Mouse (Mus musculus) hindbrain, embryonic 16.5 days (tissue): ENCODE data around the gene Ywhaq. TPM values are rescaled to one million over a fixed set of nuclear protein-coding genes. Genes with fewer than 3 reads are reported as not detected.

Source experiments
- ATAC-seq: fragments of 200-750 bp; cut with Nextera tagmentation; 2 replicates; pipeline ENCODE4 v1.8.0; 2017; ENCODE audit warnings: moderate TSS enrichment, moderate library complexity
- H3K27ac ChIP-seq: fragments of 300-500 bp; sonication (generic); 2 replicates; pipeline ENCODE4 v1.5.1; 2014; ENCODE audit warnings: low read depth, mild to moderate bottlenecking, control low read depth, low read length, moderate library complexity
- H3K27me3 ChIP-seq: fragments of 300-500 bp; sonication (generic); replicated peaks from 2 replicates; pipeline ENCODE4 v1.6.1; 2014; ENCODE audit warnings: low read length; ENCODE audit not compliant: control insufficient read depth, insufficient read depth
- H3K36me3 ChIP-seq: fragments of 300-500 bp; sonication (generic); 2 replicates; pipeline ENCODE4 v1.6.1; 2014; ENCODE audit warnings: mild to moderate bottlenecking, low read length, moderate library complexity, mixed read lengths; ENCODE audit not compliant: control insufficient read depth, insufficient read depth
- H3K4me1 ChIP-seq: fragments of 300-500 bp; sonication (generic); 2 replicates; pipeline ENCODE4 v1.6.1; 2014; ENCODE audit warnings: low read depth, low read length; ENCODE audit not compliant: control insufficient read depth, insufficient read depth
- H3K4me2 ChIP-seq: fragments of 300-500 bp; sonication (generic); 2 replicates; pipeline ENCODE4 v1.6.1; 2014; ENCODE audit warnings: mild to moderate bottlenecking, low read length, control low read depth, moderate library complexity
- H3K4me3 ChIP-seq: fragments of 300-500 bp; sonication (generic); 2 replicates; pipeline ENCODE4 v1.5.1; 2014; ENCODE audit warnings: mild to moderate bottlenecking, low read length, control low read depth, moderate library complexity
- H3K9ac ChIP-seq: fragments of 300-500 bp; sonication (generic); 2 replicates; pipeline ENCODE4 v1.6.1; 2014; ENCODE audit warnings: low read depth, mild to moderate bottlenecking, control low read depth, low read length, moderate library complexity
- H3K9me3 ChIP-seq: fragments of 300-500 bp; sonication (generic); 2 replicates; pipeline ENCODE4 v1.6.1; 2014; ENCODE audit warnings: mild to moderate bottlenecking, low read length, moderate library complexity; ENCODE audit not compliant: control insufficient read depth
- WGBS: fragments of 180-500 bp; shearing (Covaris S2); extraction: QIAGEN DNeasy Blood & Tissue Kit; methylation state at CpG from one replicate; pipeline ENCODE4 v1.1.7; 2014; 5-methylcytosine and 5-hydroxymethylcytosine counted together
- polyA plus RNA-seq: library from polyadenylated mRNA; unstranded; fragments of >200 nt; fragmentation: Nextera tagmentation; extraction: Ambion mirVana; gene quantifications from 2 replicates; pipeline ENCODE4 v1.2.1, GENCODE M21; 2015

Gene Ywhaq
- polyA plus RNA-seq, 1 experiment from 2014 or later = 1,184 TPM

- WGBS = 79% methylated on average over 2 of the region's 2 CpGs
- Histone ChIP-seq H3K9ac (no peak overlapping the region), H3K27me3 (no peaks in the 10 kb centered on the region), H3K27ac (no peak overlapping the region), H3K36me3 (no peaks in the 10 kb centered on the region), H3K9me3 (no peaks in the 10 kb centered on the region), H3K4me2 (no peak overlapping the region), H3K4me1 (no peaks in the 10 kb centered on the region), H3K4me3 (no peak overlapping the region)
- no peak for ATAC-seq
Measured at GRCm38 (mm10) chr12:21362686-21363085, 54.8 kb downstream of the Ywhaq start.

- Histone ChIP-seq H3K4me1 (no peaks in the 10 kb centered on the region), H3K9ac (no peak overlapping the region), H3K4me3 (no peak overlapping the region), H3K9me3 (no peaks in the 10 kb centered on the region), H3K27ac (no peak overlapping the region), H3K36me3 (peaks cover 15% of the 10 kb centered on the region), H3K27me3 (no peaks in the 10 kb centered on the region), H3K4me2 (no peak overlapping the region)
- 98% methylated on average over 8 of the region's 8 CpGs for WGBS
- ATAC-seq = no peak
Measured at GRCm38 (mm10) chr12:21353681-21354080, 63.8 kb downstream of the Ywhaq start.

GRCm38 (mm10) chr12:21350113-21350876, 67.1 kb downstream of the Ywhaq start:
- Histone ChIP-seq H3K9me3 (no peaks in the 10 kb centered on the region), H3K4me3 (no peak overlapping the region), H3K4me1 (no peaks in the 10 kb centered on the region), H3K27me3 (no peaks in the 10 kb centered on the region), H3K36me3 (peaks cover 18% of the 10 kb centered on the region), H3K27ac (no peak overlapping the region), H3K4me2 (no peak overlapping the region), H3K9ac (no peak overlapping the region)
- no peak for ATAC-seq
- 25% methylated on average over 7 of the region's 7 CpGs for WGBS

DNA sequence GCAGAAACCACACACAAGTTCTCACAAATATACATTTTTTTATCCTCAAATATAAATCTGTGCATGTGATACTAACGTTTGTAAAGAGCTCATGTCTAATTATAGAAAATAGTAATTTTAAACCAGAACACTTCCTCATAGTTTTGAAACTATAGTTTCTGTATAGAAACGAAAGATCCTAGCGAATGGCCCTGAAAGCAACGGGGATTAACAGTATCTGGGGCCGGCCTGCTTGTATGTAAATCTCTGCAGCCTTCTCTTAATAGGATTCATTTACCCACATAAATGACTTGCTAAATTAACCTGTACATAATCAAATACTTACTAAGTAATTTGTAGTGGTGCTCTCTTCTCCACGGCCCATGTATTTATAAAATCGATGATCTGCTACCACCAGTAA, 70.5 kb downstream of the Ywhaq start:
- Histone ChIP-seq H3K27me3 (no peaks in the 10 kb centered on the region), H3K4me3 (no peak overlapping the region), H3K27ac (no peak overlapping the region), H3K9ac (no peak overlapping the region), H3K4me2 (no peak overlapping the region), H3K9me3 (no peaks in the 10 kb centered on the region), H3K4me1 (no peaks in the 10 kb centered on the region), H3K36me3 (peaks cover 7% of the 10 kb centered on the region; the same call in 1 of the 2 replicates)
- no peak for ATAC-seq
- 84% methylated on average over 7 of the region's 7 CpGs for WGBS

GRCm38 (mm10) chr12:21340674-21341073, 76.8 kb downstream of the Ywhaq start:
- 97% methylated on average over 5 of the region's 5 CpGs for WGBS
- Histone ChIP-seq H3K9ac (no peak overlapping the region), H3K4me3 (no peak overlapping the region), H3K4me1 (no peaks in the 10 kb centered on the region), H3K27ac (no peak overlapping the region), H3K27me3 (no peaks in the 10 kb centered on the region), H3K4me2 (no peak overlapping the region), H3K9me3 (no peaks in the 10 kb centered on the region), H3K36me3 (peaks cover 8% of the 10 kb centered on the region)
- no peak for ATAC-seq

Other genes with a start within 250 kb of the Ywhaq start
- gene Cpsf3, start 132.2 kb downstream of the Ywhaq start, polyA plus RNA-seq = 82.8 and 86.1 TPM in 2 replicates
- gene Itgb1bp1, start 131.4 kb downstream of the Ywhaq start, polyA plus RNA-seq = 35.0 and 37.0 TPM in 2 replicates
- gene Iah1, start 101.2 kb downstream of the Ywhaq start, polyA plus RNA-seq = 31.3 and 33.0 TPM in 2 replicates
- gene Adam17, start 44.0 kb downstream of the Ywhaq start, polyA plus RNA-seq = 17.0 and 20.6 TPM in 2 replicates